Comparison of ENCODE assay signal across 8 mouse cellular contexts in genomic region chr13:111807596-111808386, GRCm38 (mm10). TPM values are rescaled to one million over a fixed set of nuclear protein-coding genes. Genes with fewer than 3 reads are reported as not detected.
DNase-seq lines count a peak whose midpoint lies in the region; ATAC-seq and TF ChIP-seq lines count a peak whose summit lies in the region.

No protein-coding gene starts in this region.

- H3K27me3 ChIP-seq in kidney, embryonic 16.5 days (ENCODE audit: insufficient read depth, low read length), result no peaks in the 10 kb centered on the region
- H3K27me3 ChIP-seq in heart, embryonic 10.5 days (ENCODE audit: insufficient read depth, poor library complexity, severe bottlenecking), result no peaks in the 10 kb centered on the region
- H3K27me3 ChIP-seq in limb, embryonic 13.5 days, result peaks cover 11% of the 10 kb centered on the region
- H3K27me3 ChIP-seq in myocyte (ENCODE audit: control insufficient read depth, insufficient read depth, insufficient read length), result no peaks in the 10 kb centered on the region

- peak overlapping the region; percentile 72 for H3K4me2 ChIP-seq in kidney, embryonic 16.5 days (replicated peaks; ENCODE audit: low read depth, low read length)
- peak overlapping the region; percentile 97 for H3K4me2 ChIP-seq in limb, embryonic 13.5 days (replicated peaks)
- peak overlapping the region; percentile 88 for H3K4me2 ChIP-seq in myocyte (ENCODE audit: low read depth)

- peak overlapping the region; percentile 96 for H3K4me3 ChIP-seq in kidney, embryonic 16.5 days (ENCODE audit: low read length)
- H3K4me3 ChIP-seq in heart, embryonic 10.5 days, result peak overlapping the region; percentile 98
- H3K4me3 ChIP-seq in limb, embryonic 13.5 days, result peak overlapping the region; percentile 94
- peak overlapping the region; percentile 37 for H3K4me3 ChIP-seq in myocyte

- TF ChIP-seq POLR2A in myocyte (IDR thresholded peaks at IDR 0.05; ENCODE audit: insufficient read length, low read depth), result no peak

- H3K9ac ChIP-seq in kidney, embryonic 16.5 days (replicated peaks; ENCODE audit: low read length), result peak overlapping the region; percentile 98
- H3K9ac ChIP-seq in limb, embryonic 13.5 days, result peak overlapping the region; percentile 87

- peaks cover 47% of the 10 kb centered on the region for H3K4me1 ChIP-seq in kidney, embryonic 16.5 days (ENCODE audit: insufficient read depth, low read length)
- peaks cover 39% of the 10 kb centered on the region for H3K4me1 ChIP-seq in heart, embryonic 10.5 days
- H3K4me1 ChIP-seq in limb, embryonic 13.5 days, result peaks cover 34% of the 10 kb centered on the region

- H3ac ChIP-seq in myocyte (ENCODE audit: control insufficient read depth, insufficient read length), result peak overlapping the region; percentile 85

- no peak for DNase-seq in kidney, postnatal 14 days
- peak; percentile 47 for DNase-seq in cerebellum, adult 8-10 months
- peak; percentile 80 for DNase-seq in heart, embryonic 10.5 days (ENCODE audit: low spot score)
- peak; percentile 44 to 55 for DNase-seq in thymus, postnatal 10 days (ENCODE audit: low spot score in 2 of 2)
- DNase-seq in layer of hippocampus, postnatal 14 days (ENCODE audit: low spot score in 2 of 2), result no peak

- WGBS in kidney, embryonic 16.5 days, result under 1% methylated on average over 72 of the region's 79 CpGs
- WGBS in heart, embryonic 10.5 days, result under 1% methylated on average over 69 of the region's 79 CpGs
- under 1% methylated on average over 60 of the region's 79 CpGs for WGBS in limb, embryonic 13.5 days

- H3K27ac ChIP-seq in kidney, embryonic 16.5 days (ENCODE audit: low read length), result peak overlapping the region; percentile 98
- H3K27ac ChIP-seq in heart, embryonic 10.5 days, result peak overlapping the region; percentile 98
- peak overlapping the region; percentile 95 for H3K27ac ChIP-seq in limb, embryonic 13.5 days

- no peaks in the 10 kb centered on the region for H3K9me3 ChIP-seq in kidney, embryonic 16.5 days (ENCODE audit: low read length)
- no peaks in the 10 kb centered on the region for H3K9me3 ChIP-seq in heart, embryonic 10.5 days
- no peaks in the 10 kb centered on the region for H3K9me3 ChIP-seq in limb, embryonic 13.5 days

- peaks cover 45% of the 10 kb centered on the region for H3K79me2 ChIP-seq in myocyte (ENCODE audit: control insufficient read depth, insufficient read depth)

- ATAC-seq in kidney, embryonic 16.5 days (ENCODE audit: low FRiP score, low TSS enrichment), result peak; percentile 13; the same call in 1 of the 2 replicates
- peak; percentile 29 for ATAC-seq in limb, embryonic 13.5 days (ENCODE audit: low FRiP score, low read depth)

- H3K36me3 ChIP-seq in kidney, embryonic 16.5 days (ENCODE audit: insufficient read depth, low read length), result no peaks in the 10 kb centered on the region
- H3K36me3 ChIP-seq in heart, embryonic 10.5 days, result no peaks in the 10 kb centered on the region
- H3K36me3 ChIP-seq in limb, embryonic 13.5 days, result no peaks in the 10 kb centered on the region
- no peaks in the 10 kb centered on the region for H3K36me3 ChIP-seq in myocyte (ENCODE audit: control insufficient read depth, insufficient read depth)

TF ChIP-seq in myocyte, 11 proteins besides CTCF, POLR2A, EP300 and RAD21:
- TF ChIP-seq E2F4 (IDR thresholded peaks at IDR 0.05; ENCODE audit: insufficient read depth), result no peak
- no peak for TF ChIP-seq MYOD1 (IDR thresholded peaks at IDR 0.05; ENCODE audit: control insufficient read depth in 1 of 3, insufficient read length in 2 of 3, low read depth in 2 of 3)
- no peak for TF ChIP-seq TCF12 (IDR thresholded peaks at IDR 0.05; ENCODE audit: insufficient read depth, poor library complexity, severe bottlenecking)
- no peak for TF ChIP-seq SRF (IDR thresholded peaks at IDR 0.05; ENCODE audit: control insufficient read depth, insufficient read length, low read depth)
- TF ChIP-seq MAX (IDR thresholded peaks at IDR 0.05; ENCODE audit: low read depth), result no peak

RNA-seq across cellular contexts. Expression of gene Map3k1, which starts 1.0 kb away (rescaled TPM):
- 26.6 and 31.1 TPM in 2 replicates for polyA plus RNA-seq in kidney, embryonic 16.5 days (2015; fragmentation: Nextera tagmentation; extraction: Ambion mirVana)
- polyA plus RNA-seq in heart, embryonic 10.5 days (2016; fragmentation: Nextera tagmentation; extraction: Ambion mirVana), result 13.8 and 16.6 TPM in 2 replicates
- polyA plus RNA-seq in limb, embryonic 13.5 days (2015; fragmentation: Nextera tagmentation; extraction: Ambion mirVana), result 14.2 and 14.6 TPM in 2 replicates
- 1.0 TPM for polyA plus RNA-seq in myocyte (2012; fragmentation: generic; extraction: Trizol)
- total RNA-seq in layer of hippocampus, postnatal 14 days (2021), result 10 to 100 TPM; 17.7 to 18.2 TPM

Comparison
In these comparisons a context has a peak if more than half of its experiments do, and no peak if none do; other contexts are left out.
1. H3K4me3 ChIP-seq: peak in every context shown above with its lines; median percentile 98 in heart, embryonic 10.5 days; 96 in kidney, embryonic 16.5 days; 94 in limb, embryonic 13.5 days; 37 in myocyte.
2. DNase-seq: peak in cerebellum, adult 8-10 months (single experiment), heart, embryonic 10.5 days (single experiment) and thymus, postnatal 10 days (2 of 2); none in kidney, postnatal 14 days (single experiment) and layer of hippocampus, postnatal 14 days (0 of 2).
3. Peak in every context shown above with its lines, with median percentiles within 50 percentile points of each other: H3K27ac ChIP-seq and H3K4me2 ChIP-seq.